Mouse (Mus musculus) hindbrain, embryonic 14.5 days (tissue): Measurements from ENCODE around the gene Ephb2. TPM values are rescaled to one million over a fixed set of nuclear protein-coding genes. Genes with fewer than 3 reads are reported as not detected.
A peak's percentile ranks its signal among the peaks of the same experiment; 100 is the strongest.

ENCODE experiments used
- ATAC-seq: fragments of 200-750 bp; cut with Nextera tagmentation; 2 replicates; pipeline ENCODE4 v1.8.0; 2017; ENCODE audit warnings: moderate number of reproducible peaks, mild to moderate bottlenecking, moderate TSS enrichment, moderate library complexity; ENCODE audit not compliant: low FRiP score
- DNase-seq: peaks from one replicate; pipeline ENCODE4 v3.0.0-alpha.2; 2015; ENCODE audit warnings: low spot score
- H3K27ac ChIP-seq: fragments of 300-500 bp; sonication (generic); 2 replicates; pipeline ENCODE4 v1.5.1; 2014; ENCODE audit warnings: mild to moderate bottlenecking, moderate library complexity
- H3K27me3 ChIP-seq: fragments of 300-500 bp; sonication (generic); 2 replicates; pipeline ENCODE4 v1.6.1; 2014; ENCODE audit warnings: mild to moderate bottlenecking, low read length, mixed read lengths; ENCODE audit not compliant: control insufficient read depth, insufficient read depth
- H3K36me3 ChIP-seq: fragments of 300-500 bp; sonication (generic); replicated peaks from 2 replicates; pipeline ENCODE4 v1.6.1; 2014; ENCODE audit not compliant: control insufficient read depth, insufficient read depth
- H3K4me1 ChIP-seq: fragments of 300-500 bp; sonication (generic); replicated peaks from 2 replicates; pipeline ENCODE4 v1.6.1; 2014; ENCODE audit warnings: antibody characterized with exemption, low read length, mixed read lengths; ENCODE audit not compliant: control insufficient read depth, insufficient read depth
- H3K4me2 ChIP-seq: fragments of 300-500 bp; sonication (generic); replicated peaks from 2 replicates; pipeline ENCODE4 v1.6.1; 2014; ENCODE audit warnings: mild to moderate bottlenecking, moderate library complexity
- H3K4me3 ChIP-seq: fragments of 300-500 bp; sonication (generic); replicated peaks from 2 replicates; pipeline ENCODE4 v1.5.1; 2014; ENCODE audit warnings: mild to moderate bottlenecking, low read length
- H3K9ac ChIP-seq: fragments of 300-500 bp; sonication (generic); 2 replicates; pipeline ENCODE4 v1.6.1; 2014
- H3K9me3 ChIP-seq: fragments of 300-500 bp; sonication (generic); 2 replicates; pipeline ENCODE4 v1.6.1; 2016; ENCODE audit warnings: low read length; ENCODE audit not compliant: control insufficient read depth
- WGBS: fragments of 180-500 bp; shearing (Covaris S2); extraction: QIAGEN DNeasy Blood & Tissue Kit; methylation state at CpG from one replicate; pipeline ENCODE4 v1.1.7; 2014; 5-methylcytosine and 5-hydroxymethylcytosine counted together
- polyA plus RNA-seq: library from polyadenylated mRNA; unstranded; fragments of >200 nt; fragmentation: Nextera tagmentation; extraction: Ambion mirVana; gene quantifications from 2 replicates; pipeline ENCODE4 v1.2.1, GENCODE M21; 2014

Ephb2 gene
- polyA plus RNA-seq, 1 experiment from 2014 or later: 28.1 TPM

DNA sequence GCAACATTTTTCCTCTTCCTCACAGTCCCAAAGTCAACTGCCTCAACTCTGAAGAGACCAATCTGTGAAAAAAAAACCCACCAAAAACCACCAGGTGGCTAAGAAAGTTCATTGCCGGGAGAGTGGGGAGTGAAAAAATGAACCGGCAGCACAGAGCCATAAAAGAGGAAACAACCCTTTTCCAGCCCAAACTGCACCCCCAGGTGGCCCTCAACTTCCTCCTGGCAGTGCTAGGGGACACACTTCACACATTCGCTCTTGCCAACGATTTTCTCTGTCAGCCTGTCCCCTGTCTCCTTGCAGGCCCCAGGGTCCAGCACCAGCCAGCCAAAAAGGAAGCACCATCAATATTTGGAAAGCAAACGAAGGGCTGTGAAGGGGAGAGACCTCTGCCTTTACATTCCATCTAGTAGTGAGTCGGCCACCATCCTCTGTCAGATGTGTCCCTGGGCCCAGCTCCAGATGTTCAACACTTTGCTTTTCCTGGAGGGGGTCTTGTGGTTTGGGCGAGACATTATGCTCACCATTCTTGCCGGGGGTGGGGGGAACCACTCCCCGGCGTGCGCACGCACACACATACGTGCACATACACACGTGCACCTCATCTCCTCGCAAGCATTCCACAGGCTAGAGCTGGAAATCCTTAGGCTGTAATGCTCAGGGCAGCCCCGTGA, 3.1 kb downstream of the Ephb2 start:
- no peaks in the 10 kb centered on the region for H3K27me3 ChIP-seq
- H3K27ac ChIP-seq: no peak overlapping the region
- H3K4me3 ChIP-seq: no peak overlapping the region
- 71% methylated on average over 16 of the region's 16 CpGs for WGBS
- H3K4me2 ChIP-seq: peak overlapping the region; percentile 93
- H3K4me1 ChIP-seq: peaks cover 69% of the 10 kb centered on the region
- peak overlapping the region; percentile 87 for H3K9ac ChIP-seq
- DNase-seq (no peak), ATAC-seq (no peak)
- no peaks in the 10 kb centered on the region for H3K9me3 ChIP-seq
- no peaks in the 10 kb centered on the region for H3K36me3 ChIP-seq

DNA sequence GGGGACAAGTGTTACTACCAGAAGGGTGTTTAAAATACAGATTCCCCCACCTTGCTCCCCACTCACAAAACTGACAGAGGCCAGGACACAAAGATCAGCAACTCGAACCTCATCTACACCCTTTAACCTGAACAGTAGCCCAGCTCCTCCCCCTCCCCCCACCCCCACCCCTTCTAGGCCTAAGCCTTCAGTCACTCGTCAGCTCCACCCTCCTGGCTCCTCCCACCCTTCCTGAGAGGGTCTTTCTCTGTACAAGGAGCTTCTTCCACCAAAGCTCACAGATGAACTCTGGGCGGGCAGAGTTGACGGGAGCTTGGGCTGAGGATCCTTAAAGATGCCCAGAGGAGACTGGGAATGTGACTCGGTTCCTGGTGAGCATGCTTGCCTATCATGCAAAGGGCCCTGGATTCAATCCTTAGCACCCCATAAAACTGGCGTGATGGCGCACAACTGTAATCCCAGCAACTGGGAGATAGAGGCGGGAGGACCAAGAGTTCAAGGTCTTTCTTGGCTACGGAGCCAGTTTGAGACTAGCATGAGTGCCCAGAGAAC, 5.4 kb downstream of the Ephb2 start:
- Histone ChIP-seq H3K4me2 (peak overlapping the region; percentile 13; the same call in 1 of the 2 replicates), H3K27me3 (no peaks in the 10 kb centered on the region)

DNA sequence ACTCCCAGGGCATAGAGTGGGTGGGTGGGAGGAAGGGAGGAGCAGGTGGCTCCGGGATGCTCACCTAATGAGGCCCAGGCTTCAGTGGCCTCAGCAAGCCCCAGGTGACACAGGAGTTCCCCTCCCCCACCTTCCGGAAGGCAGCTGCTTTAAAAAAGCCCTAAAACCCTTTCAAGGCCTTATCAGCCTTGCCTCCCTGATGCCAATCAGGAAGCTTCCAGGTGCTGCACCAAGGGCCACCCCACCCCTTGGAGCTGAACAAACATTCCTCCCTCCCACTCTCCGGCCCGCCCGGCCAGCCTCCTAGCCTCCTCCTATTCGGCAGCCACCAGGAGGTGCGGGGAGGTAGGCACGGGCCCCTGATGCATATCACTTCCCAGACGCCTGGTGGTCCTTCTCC, 6.0 kb downstream of the Ephb2 start:
- Histone ChIP-seq H3K4me1 (peaks cover 71% of the 10 kb centered on the region), H3K27ac (no peak overlapping the region), H3K4me3 (no peak overlapping the region), H3K9me3 (no peaks in the 10 kb centered on the region), H3K4me2 (peak overlapping the region; percentile 13; the same call in 1 of the 2 replicates), H3K9ac (no peak overlapping the region), H3K36me3 (no peaks in the 10 kb centered on the region), H3K27me3 (no peaks in the 10 kb centered on the region)
- DNase-seq (no peak), ATAC-seq (no peak)
- WGBS: 10% methylated on average over 9 of the region's 9 CpGs

More for the DNA sequence above, 5.4 kb downstream of the Ephb2 start:
- H3K27ac ChIP-seq: no peak overlapping the region
- ATAC-seq (no peak), DNase-seq (no peak)
- WGBS: 49% methylated on average over 9 of the region's 9 CpGs
- peaks cover 67% of the 10 kb centered on the region for H3K4me1 ChIP-seq
- no peaks in the 10 kb centered on the region for H3K9me3 ChIP-seq
- no peaks in the 10 kb centered on the region for H3K36me3 ChIP-seq
- H3K9ac ChIP-seq: no peak overlapping the region
- no peak overlapping the region for H3K4me3 ChIP-seq

DNA sequence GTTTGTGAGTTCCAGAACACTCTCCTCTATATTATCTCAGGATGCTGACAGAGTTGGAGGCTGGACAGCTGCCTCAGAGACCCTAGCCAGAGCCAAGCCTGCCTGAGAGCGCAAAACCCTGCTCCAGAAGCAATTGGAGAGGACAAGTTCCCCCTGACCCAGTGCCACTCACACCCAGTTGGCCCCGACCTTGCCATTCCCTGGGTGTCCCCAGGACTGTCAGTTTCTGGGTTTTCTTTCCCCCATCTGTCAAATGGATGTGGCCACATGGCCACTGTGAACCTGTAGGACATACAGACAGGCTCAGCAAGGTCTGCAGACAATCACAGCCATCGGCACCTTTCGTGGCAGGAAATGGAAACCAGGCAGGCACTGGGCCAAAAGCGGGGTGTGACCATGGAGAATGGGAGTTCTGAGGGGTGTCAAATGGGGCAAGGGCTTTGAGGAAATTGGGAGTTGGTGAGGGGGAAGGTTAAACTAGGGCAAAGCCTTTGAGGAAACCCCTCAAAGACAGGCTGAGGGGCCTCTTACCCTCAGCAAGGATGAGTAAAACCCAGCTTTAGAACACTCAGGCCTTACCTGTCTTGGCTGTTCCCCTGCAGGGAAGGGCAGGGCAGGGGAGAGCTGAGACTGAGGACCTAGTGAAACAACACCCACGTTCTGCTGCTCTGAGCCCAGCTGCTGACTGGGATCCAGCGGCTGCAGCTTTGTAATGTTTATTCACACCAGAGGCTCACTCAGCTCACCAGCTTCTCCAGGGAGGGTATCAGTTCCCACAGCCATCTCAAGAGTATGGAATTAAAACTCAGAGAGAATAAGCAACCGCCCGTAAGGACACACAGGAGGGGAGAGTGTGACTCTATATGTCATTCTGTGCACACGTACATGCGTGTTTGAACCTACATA, 6.9 kb downstream of the Ephb2 start:
- Histone ChIP-seq H3K27ac (no peak overlapping the region), H3K27me3 (no peaks in the 10 kb centered on the region), H3K9ac (no peak overlapping the region), H3K36me3 (no peaks in the 10 kb centered on the region), H3K4me1 (peaks cover 64% of the 10 kb centered on the region), H3K4me2 (no peak overlapping the region), H3K4me3 (no peak overlapping the region), H3K9me3 (no peaks in the 10 kb centered on the region)
- no peak for ATAC-seq
- 50% methylated on average over 11 of the region's 11 CpGs for WGBS
- no peak for DNase-seq

- DNase-seq: no peak
Observed at GRCm38 (mm10) chr4:136824935-136825552, 10.7 kb downstream of the Ephb2 start.

DNA sequence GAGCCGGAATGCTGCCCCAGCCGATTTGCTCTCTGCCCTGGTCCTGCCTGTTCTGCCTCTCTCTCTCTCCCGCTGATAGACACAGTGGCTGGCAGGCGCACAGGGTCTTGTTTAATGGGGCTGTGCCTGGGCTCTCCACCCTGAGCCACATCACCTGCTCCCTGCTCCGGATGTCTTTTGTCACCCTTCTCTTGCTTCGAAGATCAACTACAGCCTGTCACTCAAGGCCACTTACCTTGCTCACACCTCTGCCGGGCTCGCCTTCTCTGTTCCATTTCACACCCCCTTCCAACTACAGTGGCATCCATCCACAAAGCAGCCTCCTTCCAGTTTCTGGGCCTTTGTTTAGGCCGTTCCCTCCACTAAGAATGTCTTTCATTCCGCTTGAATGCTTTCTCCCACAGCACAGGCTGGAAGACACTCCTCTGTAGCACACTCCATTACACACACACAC, 15.7 kb downstream of the Ephb2 start:
- Histone ChIP-seq H3K4me2 (no peak overlapping the region), H3K27ac (peak overlapping the region; percentile 67), H3K9me3 (no peaks in the 10 kb centered on the region), H3K9ac (peak overlapping the region; percentile 41; the same call in 1 of the 2 replicates), H3K36me3 (no peaks in the 10 kb centered on the region), H3K27me3 (no peaks in the 10 kb centered on the region), H3K4me1 (peaks cover 47% of the 10 kb centered on the region), H3K4me3 (no peak overlapping the region)
- ATAC-seq (peak; percentile 53), DNase-seq (no peak)
- 14% methylated on average over 10 of the region's 10 CpGs for WGBS

More at GRCm38 (mm10) chr4:136824935-136825552, 10.7 kb downstream of the Ephb2 start:
- ATAC-seq: peak; percentile 6; the same call in 1 of the 2 replicates
- H3K9me3 ChIP-seq: no peaks in the 10 kb centered on the region
- no peak overlapping the region for H3K4me3 ChIP-seq
- no peak overlapping the region for H3K27ac ChIP-seq
- no peak overlapping the region for H3K9ac ChIP-seq
- 37% methylated on average over 18 of the region's 18 CpGs for WGBS
- no peak overlapping the region for H3K4me2 ChIP-seq
- H3K27me3 ChIP-seq: no peaks in the 10 kb centered on the region
- H3K4me1 ChIP-seq: peaks cover 59% of the 10 kb centered on the region
- H3K36me3 ChIP-seq: no peaks in the 10 kb centered on the region

DNA sequence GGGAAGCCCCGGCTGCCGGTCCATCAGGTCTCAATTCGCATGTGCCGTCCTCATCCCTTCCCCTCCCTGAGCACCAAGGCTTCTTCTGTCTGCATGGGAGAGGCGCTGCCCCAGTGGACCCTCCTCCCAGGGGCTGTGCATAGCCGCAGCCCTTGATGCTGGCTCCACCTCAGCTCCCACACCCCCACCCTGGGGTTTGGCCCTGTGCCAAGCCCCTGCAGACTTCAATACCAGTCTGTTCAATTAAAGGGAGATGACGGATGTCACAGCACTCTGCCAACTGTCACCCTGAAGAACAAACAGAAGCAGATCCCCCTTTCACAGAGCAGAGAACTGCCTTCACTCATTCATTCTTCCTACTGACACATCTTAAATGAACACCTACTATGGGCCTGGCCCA, 19.1 kb downstream of the Ephb2 start:
- DNase-seq (peak; percentile 69), ATAC-seq (peak; percentile 54)
- no peak overlapping the region for H3K4me3 ChIP-seq
- no peak overlapping the region for H3K9ac ChIP-seq
- 10% methylated on average over 7 of the region's 7 CpGs for WGBS
- no peaks in the 10 kb centered on the region for H3K27me3 ChIP-seq
- no peaks in the 10 kb centered on the region for H3K9me3 ChIP-seq
- no peaks in the 10 kb centered on the region for H3K36me3 ChIP-seq
- H3K27ac ChIP-seq: no peak overlapping the region
- no peak overlapping the region for H3K4me2 ChIP-seq
- H3K4me1 ChIP-seq: peaks cover 32% of the 10 kb centered on the region

- DNase-seq (no peak), ATAC-seq (no peak)
- WGBS: 65% methylated on average over 5 of the region's 5 CpGs
- Histone ChIP-seq H3K36me3 (no peaks in the 10 kb centered on the region), H3K9me3 (no peaks in the 10 kb centered on the region), H3K9ac (no peak overlapping the region), H3K4me3 (no peak overlapping the region), H3K4me1 (peaks cover 32% of the 10 kb centered on the region), H3K27ac (no peak overlapping the region), H3K4me2 (no peak overlapping the region), H3K27me3 (no peaks in the 10 kb centered on the region)
Observed at GRCm38 (mm10) chr4:136815364-136815763, 20.4 kb downstream of the Ephb2 start.

DNA sequence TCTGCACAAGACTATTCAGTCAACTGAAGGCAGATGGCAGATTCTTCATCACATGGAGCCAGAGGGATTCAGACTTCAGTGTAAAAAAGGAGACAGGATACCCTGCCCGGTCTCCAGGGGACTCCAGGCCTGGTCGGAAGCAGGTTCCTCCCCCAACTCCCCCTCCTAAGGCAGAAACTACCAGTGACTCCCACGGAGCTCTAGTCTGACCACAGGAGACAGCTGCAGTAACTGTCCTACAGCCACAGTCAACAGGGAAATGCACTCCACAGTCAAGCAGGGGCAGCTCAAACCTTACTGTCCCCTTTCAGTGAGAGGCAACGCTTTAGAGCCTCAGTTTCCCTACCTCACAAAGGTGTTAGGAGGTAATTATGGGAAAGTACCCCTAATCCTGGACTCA, 23.2 kb downstream of the Ephb2 start:
- WGBS: 65% methylated on average over 4 of the region's 4 CpGs
- no peaks in the 10 kb centered on the region for H3K36me3 ChIP-seq
- H3K9me3 ChIP-seq: no peaks in the 10 kb centered on the region
- H3K27ac ChIP-seq: no peak overlapping the region
- no peak overlapping the region for H3K4me2 ChIP-seq
- H3K4me3 ChIP-seq: no peak overlapping the region
- DNase-seq (no peak), ATAC-seq (no peak)
- no peak overlapping the region for H3K9ac ChIP-seq
- peaks cover 31% of the 10 kb centered on the region for H3K4me1 ChIP-seq
- no peaks in the 10 kb centered on the region for H3K27me3 ChIP-seq
